Mouse (Mus musculus) regulatory T cell (primary cell): ENCODE results near the gene Drosha.
"Not testable (repeated sequence)": the region's sequence is repeated elsewhere in the genome, so short reads cannot be mapped to it uniquely, and the experiment has no call there.

Source experiments
- in situ Hi-C: fragments of 300-600 bp; cut with MboI, MseI; formaldehyde crosslinking; loops from one replicate; pipeline ENCODE4 v1.15.1; 2025; ENCODE audit warnings: high pct_unique_total_duplicates

Gene Drosha

GRCm38 (mm10) chr15:12879937-12880336 lies 55.3 kb downstream of the Drosha start:
- in situ Hi-C loops, result no loop called here

- in situ Hi-C loops, result no loop called here
Measured at GRCm38 (mm10) chr15:12884855-12885254, 60.2 kb downstream of the Drosha start.

GRCm38 (mm10) chr15:12885361-12885760 lies 60.7 kb downstream of the Drosha start:
- in situ Hi-C loops, result no loop called here

DNA sequence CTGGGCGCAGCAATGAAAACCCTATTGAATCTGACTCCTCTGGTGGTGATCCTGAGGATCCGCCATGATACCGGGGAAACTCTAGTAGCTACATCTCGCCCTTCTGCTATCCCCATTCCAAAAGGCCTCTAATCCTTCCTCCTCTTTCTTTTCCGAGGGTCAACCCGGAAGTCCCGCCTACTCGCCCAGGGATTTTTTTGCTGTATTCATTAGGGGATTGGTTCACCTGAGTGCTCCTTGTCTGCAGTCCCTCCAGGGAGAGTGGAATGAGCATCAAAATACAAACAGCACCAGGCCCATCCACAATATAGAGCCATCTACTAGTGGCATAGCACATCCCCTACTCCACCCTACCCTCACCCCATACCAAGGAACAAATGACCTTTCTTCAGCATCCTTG lies 62.6 kb downstream of the Drosha start:
- in situ Hi-C loops, result no loop called here

DNA sequence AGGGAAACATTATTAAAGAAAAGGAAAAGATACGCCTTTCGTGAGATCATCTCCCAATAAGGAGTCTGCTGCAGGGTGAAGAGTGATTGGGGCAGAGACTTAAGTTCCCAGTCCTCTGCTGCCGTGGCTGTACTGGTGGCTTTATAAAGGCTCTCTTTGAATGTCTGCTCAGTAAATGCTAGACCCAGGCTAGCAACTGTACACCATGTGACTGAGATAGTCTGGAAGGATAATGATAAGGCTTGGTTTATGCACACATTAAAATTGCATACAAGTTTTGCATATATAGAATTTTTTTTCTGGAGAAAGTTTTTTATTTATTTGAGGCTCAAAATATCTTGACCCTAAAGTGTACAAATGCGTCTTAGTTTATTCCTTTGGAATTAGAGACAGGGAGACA lies 63.7 kb downstream of the Drosha start:
- in situ Hi-C loops, result no loop called here

- in situ Hi-C loops, result no loop called here
Measured at GRCm38 (mm10) chr15:12889909-12890308, 65.3 kb downstream of the Drosha start.

DNA sequence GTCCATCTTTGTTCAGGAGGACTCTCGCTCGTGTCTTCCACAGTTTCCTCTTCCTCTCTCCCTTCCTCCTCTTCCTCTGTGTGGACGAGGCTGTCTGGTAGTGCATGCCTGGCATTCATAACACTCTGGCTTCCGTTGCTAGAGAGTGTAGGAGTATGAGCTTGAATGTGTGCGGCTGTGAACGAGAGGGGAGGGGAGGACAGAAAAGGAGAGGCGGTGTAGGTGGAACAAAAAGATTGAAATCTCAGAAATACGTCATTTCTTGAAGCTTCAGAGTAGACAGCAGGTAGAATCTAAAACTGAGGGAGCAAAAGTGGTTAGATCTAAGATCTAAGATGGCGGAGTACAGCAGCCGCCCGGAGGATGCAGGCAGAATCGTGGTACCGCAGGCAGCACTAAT lies 70.8 kb downstream of the Drosha start:
- in situ Hi-C loops, result no loop called here

- in situ Hi-C loops, result no loop called here
Measured at GRCm38 (mm10) chr15:12896022-12897009, 71.7 kb downstream of the Drosha start.

DNA sequence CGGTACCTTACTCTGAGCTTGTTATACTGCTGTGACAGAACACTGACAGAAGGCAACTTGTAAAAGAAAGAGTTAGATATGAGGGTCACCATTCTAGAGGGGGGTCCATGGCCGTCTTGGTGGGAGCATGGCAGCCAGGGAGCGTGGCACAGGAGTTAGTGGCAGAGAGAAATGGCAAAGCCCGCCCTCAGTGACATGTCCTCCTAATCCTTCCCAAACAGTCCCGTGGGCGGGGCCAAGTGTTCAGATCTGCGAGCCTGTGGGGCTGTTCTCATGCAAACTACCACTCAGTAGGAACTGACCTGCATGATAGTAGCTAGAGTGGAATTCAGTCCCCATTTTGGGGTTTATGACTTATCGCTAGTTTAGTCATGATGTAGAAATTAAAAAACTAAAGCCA lies 73.2 kb downstream of the Drosha start:
- in situ Hi-C loops, result no loop called here

- in situ Hi-C loops, result no loop called here
Measured at GRCm38 (mm10) chr15:12900428-12901196, 76.0 kb downstream of the Drosha start.

- in situ Hi-C loops, result no loop called here
Measured at GRCm38 (mm10) chr15:12901197-12901570, 76.6 kb downstream of the Drosha start.

DNA sequence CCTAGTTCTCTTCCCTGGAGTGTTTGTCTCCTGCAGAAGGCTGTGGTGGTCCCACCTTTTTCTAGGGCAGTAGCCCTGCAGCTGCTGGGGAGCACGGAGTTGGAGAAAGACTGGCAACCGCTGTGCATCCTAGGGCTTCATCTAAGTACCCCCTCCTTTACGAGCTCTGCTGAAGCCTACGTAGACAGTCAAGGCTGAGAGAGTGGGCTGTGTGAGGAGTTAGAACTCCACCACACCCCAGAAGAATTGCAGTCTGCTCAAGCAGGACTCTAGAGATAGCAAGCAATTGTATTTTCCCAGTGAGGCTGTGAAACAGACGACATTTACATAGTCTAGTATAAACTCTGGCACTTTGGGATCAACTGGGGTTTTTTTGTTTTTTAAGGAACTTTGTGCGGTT lies 79.8 kb downstream of the Drosha start:
- in situ Hi-C loops, result no loop called here

DNA sequence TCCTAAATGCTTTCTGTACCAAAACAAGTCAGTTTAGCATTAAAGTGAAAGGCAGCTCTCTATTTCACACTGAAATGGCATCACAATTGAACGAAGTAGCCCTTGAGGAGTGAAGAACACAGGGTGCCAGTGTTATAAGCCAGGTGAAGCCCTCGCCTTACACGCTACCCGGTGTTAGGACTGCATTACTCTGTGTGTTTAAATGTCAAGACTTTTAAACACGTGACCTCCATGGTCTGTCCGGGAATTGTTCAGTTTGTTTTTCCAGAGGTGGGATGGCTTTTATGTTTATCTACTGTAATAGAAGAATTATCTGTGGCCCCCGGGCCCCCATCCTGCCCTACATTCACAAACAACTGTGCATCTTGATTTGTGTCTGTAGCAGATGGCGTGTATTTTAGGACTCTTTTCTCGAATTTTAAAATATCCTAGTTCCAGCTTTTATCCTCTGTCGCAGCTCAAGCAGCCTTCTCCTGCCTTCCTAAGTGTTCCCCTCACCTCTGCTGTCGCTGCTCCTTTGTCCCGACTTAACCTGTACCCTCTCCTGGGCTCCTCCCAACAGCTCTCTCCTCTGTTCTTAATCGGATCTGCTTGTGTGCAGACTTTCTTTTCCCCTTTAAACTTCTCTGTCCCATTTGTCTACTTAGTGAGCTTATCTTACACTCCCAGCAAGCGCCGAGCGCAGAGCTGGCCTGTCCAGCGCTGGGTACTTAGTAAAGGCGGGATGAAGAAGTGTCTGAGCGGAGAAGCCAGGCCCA lies 83.5 kb downstream of the Drosha start:
- in situ Hi-C loops, result no loop called here

- in situ Hi-C loops, result no loop called here
Measured at GRCm38 (mm10) chr15:12908720-12909028, 84.1 kb downstream of the Drosha start.

DNA sequence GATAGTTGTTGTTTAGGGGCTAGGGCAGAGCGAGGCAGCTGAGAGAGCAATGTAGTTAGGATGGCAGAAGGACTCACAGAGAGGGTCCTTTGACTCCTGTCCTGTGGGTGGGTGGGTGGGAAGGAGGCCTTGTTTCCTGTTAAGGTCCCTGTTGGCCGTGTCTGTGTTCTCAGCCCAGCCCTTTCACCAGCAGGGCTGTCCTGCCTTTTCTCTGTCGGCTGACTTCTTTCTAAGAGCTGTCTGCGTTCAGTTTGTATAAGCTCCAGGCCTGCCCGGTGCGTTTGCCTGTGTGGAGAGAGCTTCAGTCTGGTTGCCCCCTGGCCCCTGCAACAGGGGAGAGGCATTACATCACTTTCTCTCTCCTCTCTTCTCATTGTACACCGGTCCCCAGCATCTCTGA lies 84.6 kb downstream of the Drosha start:
- in situ Hi-C loops, result no loop called here

- in situ Hi-C loops, result no loop called here
Measured at GRCm38 (mm10) chr15:12911082-12911481, 86.5 kb downstream of the Drosha start.

DNA sequence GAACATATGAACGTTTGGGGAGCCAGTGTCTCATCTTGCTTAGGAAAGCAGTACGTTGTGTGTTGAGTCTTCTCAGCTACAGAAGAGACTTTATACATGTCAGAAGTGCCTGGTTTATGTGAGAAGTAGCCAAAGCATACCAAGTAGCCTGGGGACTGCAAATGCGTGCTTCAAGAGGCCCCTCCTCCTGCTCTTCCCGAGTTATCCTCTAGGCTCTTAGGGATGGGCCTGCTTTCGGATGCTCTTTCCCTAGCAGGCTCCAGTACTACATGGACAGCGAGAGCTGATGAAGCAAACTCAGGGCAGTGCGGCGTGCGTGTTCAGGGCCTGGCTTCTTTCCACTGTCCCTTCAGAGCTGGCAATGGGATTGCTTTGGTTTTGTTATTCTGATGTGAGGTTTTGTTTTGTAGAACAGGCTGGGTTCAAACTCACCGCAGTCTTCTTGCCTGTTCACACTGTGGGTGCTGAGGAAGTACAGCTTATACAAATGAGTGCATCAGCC lies 91.8 kb downstream of the Drosha start:
- in situ Hi-C loops, result no loop called here

DNA sequence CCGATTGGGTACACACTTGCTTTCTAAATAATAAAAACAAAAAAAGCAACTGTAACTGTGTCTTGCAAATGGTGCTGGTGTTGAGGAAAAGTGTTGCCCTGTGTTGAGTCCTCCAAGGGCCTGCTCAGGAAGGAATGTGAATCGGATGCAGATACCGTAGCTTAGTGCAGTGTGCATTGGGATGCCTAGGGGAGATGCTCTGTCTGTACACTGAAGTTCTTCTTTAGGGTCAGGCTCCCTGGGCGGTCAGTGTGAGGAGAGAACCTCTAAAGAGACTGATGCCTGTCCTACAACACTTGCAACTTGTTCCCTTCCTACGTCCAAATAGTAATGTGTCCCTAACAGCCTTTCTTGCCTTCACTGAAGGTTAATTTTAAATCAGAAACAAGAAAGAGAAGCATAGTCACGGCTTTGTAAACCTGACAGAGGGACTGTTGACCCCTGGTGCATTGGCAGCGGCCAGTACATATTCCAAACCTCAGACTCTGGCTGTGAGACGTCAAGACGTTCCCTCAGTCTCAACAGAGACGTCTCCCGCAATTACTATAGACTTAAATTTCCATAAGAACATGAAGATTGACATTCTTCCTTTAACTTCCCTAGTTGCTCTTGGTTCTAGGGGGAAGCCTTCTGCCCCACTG lies 94.8 kb downstream of the Drosha start:
- in situ Hi-C loops, result not testable (repeated sequence)

- in situ Hi-C loops, result no loop called here
Measured at GRCm38 (mm10) chr15:12919967-12920870, 95.6 kb downstream of the Drosha start.

- in situ Hi-C loops, result no loop called here
Measured at GRCm38 (mm10) chr15:12921901-12922300, 97.3 kb downstream of the Drosha start.
